Mouse (Mus musculus) urinary bladder, postnatal 14 days (tissue): ENCODE measurements around the gene Immt.
"Not testable (repeated sequence)": the region's sequence is repeated elsewhere in the genome, so short reads cannot be mapped to it uniquely, and the experiment has no call there.

ENCODE experiments used
- DNase-seq: peaks from one replicate; pipeline ENCODE4 v3.0.0; 2021; ENCODE audit warnings: low spot score

Gene Immt

DNA sequence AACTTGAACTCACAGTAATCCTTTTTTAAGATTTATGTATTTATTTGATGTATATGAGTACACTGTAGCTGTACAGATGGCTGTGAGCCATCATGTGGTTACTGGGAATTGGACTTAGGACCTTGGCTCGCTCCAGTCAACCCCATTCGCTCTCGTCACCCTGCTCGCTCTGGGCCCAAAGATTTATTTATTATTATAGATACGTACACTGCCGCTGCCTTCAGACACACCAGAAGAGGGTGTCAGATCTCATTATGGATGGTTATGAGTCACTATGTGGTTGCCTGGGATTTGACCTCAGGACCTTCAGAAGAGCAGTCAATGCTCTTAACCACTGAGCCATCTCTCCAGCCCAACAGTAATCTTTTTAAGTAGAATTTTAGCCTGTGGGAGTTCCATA lies 15.8 kb downstream of the Immt start:
- DNase-seq, result not testable (repeated sequence)

DNA sequence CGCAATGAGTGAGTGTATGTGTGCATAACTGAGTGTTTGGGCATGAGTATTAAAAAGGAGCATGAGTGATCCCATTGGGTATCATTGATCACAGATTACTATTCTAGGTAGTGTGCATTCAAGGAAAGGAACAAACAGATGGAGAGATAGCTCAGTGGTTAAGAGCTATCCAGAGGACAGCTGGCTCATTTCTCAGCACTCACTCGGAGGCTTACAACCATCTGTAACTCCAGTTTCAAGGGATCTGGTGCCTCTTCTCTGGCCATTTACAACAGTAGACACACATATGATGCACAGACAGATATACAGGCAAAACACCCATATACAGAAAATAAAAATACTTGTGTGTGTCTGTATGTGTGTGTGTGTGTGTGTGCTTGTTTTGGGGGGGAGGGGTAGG lies 36.6 kb downstream of the Immt start:
- DNase-seq, result no peak

DNA sequence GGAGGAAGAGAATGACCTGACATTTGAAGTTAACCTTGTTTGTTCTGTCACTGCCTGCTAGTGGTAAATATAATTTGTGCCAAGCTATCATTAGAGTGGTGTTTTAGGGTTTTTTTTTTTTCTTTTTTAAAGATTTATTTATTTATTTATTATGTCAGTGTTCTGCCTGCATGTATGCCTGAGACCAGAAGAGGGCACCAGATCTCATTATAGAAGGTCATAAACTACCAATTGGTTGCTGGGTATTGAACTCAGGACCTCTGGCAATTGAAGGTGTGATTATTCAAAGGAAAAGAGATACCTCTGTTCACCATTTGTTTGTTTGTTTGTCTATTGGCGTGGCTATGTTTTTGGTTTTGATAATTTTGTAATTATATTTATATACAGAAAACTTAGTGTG lies 37.7 kb downstream of the Immt start:
- no peak for DNase-seq

DNA sequence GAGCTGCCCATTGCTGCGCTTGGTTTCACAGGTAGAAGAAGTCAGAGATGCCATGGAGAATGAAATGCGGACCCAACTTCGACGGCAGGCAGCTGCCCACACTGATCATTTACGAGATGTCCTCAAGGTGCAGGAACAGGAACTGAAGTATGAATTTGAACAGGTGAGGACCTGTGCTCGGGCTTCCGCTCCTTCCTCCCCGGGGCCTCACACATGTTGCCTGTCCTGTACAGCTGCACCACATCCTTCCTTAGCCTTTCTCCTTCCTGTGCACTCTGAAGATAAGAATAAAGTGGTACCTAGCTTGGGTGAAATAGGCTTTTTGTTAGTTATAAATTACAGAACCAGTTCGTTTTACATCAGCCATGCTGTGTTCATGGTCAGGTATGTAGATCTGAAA lies 40.3 kb downstream of the Immt start:
- no peak for DNase-seq

DNA sequence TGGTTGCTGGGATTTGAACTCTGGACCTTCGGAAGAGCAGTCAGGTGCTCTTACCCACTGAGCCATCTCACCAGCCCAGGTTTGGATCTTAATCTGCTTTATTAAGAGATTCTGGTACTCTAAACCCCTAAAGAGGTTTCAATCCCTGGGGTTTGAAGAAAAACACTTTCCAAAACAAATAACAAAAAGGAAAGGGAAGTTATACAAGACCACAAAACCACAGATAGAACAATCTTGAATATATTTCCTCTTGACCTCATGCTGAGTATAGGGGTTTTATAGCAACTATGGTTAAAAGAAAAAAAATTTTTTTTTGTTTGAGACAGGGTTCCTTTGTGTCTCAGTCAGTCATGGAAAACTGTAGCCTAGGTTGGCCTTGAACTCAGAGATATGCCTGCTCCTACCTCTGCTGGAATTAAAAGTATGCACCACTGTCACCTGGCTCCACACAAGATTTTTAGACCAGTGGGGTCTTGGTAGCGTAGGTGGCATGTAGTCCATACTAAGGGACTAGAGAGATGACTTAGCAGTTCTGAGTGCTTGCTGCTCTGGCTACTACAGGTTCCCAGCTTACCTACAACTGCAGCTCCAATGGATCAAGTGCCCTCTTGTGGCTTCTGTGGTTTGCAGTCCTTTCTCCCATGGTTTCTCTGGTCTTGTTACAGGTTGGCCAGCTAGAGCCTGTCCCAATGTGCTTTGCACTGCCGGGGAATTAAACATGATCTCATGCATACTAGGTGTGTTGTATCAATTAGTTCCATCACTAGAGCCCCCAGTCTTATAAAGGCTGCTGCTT lies 47.0 kb downstream of the Immt start:
- DNase-seq, result no peak

DNA sequence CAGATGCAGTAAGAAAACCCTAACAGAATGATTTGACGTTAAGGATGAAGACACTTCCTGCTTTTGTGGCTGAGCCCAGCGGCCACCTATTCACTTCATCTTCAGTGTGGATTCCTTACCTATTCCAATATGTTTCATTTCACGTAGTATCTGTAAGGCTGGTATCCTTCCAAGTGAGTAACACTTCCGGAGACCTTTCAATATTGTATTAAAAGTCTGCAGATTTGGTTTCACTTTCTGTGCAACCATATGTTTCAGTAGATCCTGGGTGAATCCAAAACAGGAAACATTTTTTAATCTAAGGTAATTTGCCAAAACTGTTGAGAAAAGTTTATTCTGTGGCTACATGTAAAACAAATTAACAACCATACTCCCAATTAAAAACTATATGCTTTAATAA lies 62.1 kb downstream of the Immt start:
- DNase-seq, result no peak

DNA sequence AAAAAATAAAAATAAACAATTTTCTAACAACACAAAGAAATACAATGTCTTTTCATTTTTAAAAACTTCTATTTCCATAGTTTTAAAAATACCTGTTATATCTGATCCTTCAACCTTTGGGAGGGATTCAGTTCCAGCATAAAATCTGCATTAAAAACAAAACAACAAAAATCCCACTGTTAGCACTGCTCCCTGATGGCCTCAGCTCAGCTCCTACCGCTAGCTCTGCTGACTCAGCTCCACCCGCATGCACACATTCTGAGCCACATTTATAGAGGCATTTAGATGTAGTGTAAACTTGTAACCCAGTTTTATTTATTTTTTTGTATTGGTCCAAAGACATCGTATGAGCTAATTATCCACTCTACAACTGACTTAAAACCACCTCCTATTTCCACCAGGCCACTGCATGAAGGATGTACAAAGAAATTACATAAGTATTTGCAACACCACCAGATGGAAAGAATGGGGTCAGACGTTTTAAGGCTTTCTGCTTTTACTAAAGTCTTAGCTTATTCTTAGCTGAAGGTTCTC lies 76.6 kb downstream of the Immt start:
- DNase-seq, result no peak

DNA sequence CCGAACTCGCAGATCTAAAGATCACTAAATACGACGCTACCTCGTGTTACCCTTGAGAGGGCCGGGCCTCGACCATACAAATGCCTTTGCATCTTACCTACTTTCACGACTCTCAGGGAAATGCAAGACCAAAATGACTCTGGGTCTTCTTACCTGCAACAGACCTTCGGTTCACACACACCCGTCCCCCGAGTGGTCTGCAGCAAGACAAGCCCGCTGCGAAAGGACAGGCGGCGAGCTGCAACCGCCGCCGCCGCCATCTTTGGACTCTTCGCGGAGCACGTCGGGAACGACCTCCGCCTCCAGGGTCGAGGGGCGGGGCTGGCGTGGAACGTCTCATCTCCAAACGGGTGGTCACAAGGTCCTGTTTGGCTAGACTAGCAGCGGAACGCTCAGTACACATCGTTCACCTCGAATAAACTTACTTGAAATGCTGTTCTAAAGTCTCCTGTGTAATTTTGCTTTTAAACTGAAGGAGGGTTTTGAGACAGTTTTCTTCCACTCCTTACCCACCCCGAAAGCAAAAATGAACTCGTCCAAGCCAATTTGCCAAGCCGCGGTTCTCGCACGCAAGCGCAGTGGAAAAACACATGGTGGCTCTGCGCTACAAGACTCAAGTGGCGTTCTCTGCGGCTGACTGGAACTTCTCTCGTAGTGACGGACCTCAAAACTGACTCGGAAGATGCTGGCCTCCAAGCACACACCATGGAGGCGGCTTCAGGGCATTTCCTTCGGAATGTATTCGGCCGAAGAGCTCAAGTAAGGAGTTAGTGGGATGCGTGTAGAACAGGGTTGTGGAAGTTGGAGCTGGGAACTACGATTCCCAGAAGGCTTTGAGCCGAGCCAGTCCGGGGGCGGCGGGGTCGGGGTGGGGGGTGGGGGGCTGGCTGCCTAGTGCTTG lies 77.6 kb downstream of the Immt start, which contains the start of the genes Ptcd3 and Polr1a:
Gene Ptcd3, minus strand, starts transcription at position 270 of the 901 bp plus-strand sequence.
Gene Polr1a, plus strand, starts transcription at position 573 of the 901 bp plus-strand sequence.
- DNase-seq, result peak; percentile 92

DNA sequence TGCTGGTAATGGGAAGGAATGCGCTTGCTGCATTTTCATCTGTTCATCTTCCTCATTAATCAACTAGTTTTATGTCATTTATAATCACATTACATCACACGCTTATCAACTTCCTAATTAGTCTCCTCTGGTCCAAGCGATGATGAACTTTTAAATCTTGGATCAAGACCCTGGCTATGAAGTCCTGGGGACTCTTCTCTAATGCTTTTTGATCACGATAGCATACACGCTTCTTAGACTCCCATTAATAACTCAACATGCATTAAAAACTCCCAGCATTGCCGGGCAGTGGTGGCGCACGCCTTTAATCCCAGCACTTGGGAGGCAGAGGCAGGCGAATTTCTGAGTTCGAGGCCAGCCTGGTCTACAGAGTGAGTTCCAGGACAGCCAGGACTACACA lies 78.3 kb downstream of the Immt start:
- DNase-seq, result no peak

DNA sequence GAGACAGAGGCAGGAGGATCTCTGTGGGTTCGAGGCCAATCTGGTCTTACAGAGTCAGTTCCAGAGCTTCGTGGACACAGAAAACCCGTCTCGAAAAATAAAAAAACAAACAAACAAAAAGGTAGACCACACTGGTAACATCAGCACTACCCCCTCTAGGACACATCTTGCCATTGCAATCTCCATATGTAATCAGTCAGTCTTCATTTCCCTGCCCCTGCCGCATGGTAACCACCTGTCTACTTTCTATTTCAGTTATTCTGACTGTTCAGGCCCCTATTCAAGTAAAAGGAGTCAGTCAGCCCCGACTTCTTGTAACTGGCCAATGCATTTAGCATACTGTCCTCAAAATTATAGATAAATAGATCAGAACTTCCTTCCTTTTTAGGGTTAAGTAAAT lies 78.7 kb downstream of the Immt start:
- no peak for DNase-seq

DNA sequence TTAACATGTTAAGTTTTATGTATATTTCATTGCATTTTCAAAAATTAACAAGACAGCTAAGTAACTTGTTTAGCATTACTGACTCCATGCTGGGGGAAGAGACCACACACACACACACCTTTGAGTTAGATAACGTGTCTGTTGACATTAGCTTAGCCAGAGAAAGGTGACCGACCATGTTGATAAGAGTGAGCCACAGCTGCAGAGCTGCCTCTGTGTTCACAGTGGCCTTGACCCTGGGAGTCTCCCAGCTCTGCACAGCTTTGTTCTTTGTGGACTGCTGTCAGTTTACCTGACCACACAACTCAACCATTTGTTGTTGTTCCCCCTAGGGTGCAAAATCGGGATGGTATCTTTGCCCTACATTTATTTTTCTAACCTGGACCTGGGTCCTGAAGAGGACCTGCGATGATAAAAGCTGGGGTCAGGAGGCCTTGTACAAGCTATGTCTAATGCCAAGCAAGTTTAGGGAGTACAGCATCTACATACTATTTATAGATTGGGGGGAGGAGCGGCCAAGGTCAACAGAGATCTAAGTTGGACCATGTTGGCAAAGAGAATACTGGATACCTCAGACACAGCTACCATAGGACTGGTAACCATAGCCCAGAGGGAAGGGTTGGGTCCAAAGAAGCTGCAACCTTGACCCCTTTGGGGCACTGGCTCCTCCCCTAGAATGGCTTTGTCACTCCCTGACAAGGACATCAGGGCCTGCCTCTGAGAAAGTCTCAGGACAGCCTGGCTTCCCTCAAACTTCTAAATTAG lies 80.7 kb downstream of the Immt start:
- DNase-seq, result no peak

DNA sequence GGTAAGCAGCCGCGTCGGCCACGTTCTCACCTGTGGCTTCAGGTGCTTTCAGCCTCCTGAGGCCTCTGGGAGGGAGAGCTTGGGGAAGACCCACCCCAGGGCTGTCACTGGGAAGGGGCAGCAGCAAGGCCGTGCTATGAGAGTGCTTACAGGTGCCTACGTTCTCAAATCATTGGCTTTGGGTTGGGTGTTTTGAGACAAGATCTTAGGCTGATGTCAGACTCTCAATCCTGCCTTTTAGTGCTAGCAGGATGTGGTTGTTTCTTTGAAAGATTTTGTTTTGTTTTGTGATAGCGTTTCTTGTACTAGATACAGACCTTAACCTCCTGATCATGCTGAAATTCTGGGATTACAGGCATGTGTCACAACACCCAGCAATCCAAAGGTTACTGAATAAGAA lies 89.6 kb downstream of the Immt start:
- DNase-seq, result no peak

DNA sequence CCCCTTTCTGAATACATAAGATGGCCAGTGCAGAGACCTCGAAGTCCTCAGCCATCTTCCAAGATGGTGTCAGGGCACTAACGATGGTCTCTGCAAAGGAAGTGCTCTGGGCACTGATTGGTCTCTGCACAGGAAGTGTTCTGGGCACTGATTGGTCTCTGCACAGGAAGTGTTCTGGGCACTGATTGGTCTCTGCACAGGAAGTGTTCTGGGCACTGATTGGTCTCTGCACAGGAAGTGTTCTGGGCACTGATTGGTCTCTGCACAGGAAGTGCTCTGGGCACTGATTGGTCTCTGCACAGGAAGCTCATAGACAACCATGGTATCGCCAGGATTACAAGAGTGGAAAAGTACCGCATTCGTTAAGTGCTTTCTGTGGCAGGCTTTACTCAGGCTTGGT lies 94.1 kb downstream of the Immt start:
- DNase-seq, result not testable (repeated sequence)
